Mouse (Mus musculus): ENCODE data around the gene Stom. TPM values are rescaled to one million over a fixed set of nuclear protein-coding genes. Genes with fewer than 3 reads are reported as not detected.

The Stom gene
- total and polyA plus RNA-seq, 2 experiments = 34.2 to 42.4 TPM

GRCm38 (mm10) chr2:35367629-35368028 is 30.9 kb upstream of the Stom start, which contains the start of gene 4930568D16Rik:
4930568D16Rik (minus strand) TSS chr2:35367729.
- H3K79me2 ChIP-seq (ENCODE audit: control insufficient read depth, insufficient read depth, low read length) = no peaks in the 10 kb centered on the region
- H3K27ac ChIP-seq (replicated peaks; ENCODE audit: insufficient read depth, low read depth, low read length) = no peak within 1 kb of the TSS
- H3K4me1 ChIP-seq (ENCODE audit: control insufficient read depth, insufficient read depth, low read length) = no peaks in the 10 kb centered on the region
- no peak within 1 kb of the TSS for H3K4me3 ChIP-seq (ENCODE audit: insufficient read depth, low read depth, low read length)
- no peak within 1 kb of the TSS for H3K9ac ChIP-seq (ENCODE audit: low read depth, low read length)
- 71% methylated on average over 2 of the region's 2 CpGs for WGBS
- no peaks in the 10 kb centered on the region for H3K27me3 ChIP-seq (ENCODE audit: control insufficient read depth, insufficient read depth, low read length)
- TF ChIP-seq CTCF (IDR thresholded peaks at IDR 0.05; ENCODE audit: low read depth, low read length) (no peak), POLR2A (IDR thresholded peaks at IDR 0.05; ENCODE audit: extremely low read depth, insufficient read depth, low read length) (no peak)
- DNase-seq (ENCODE audit: extremely low read depth, low read depth, low spot score) = no peak
- H3K36me3 ChIP-seq (ENCODE audit: control insufficient read depth, insufficient read depth, low read length) = no peaks in the 10 kb centered on the region

- no peak overlapping the region for H3K9ac ChIP-seq (ENCODE audit: low read depth, low read length)
- TF ChIP-seq CTCF (IDR thresholded peaks at IDR 0.05; ENCODE audit: low read depth, low read length) (peak; percentile 62), POLR2A (IDR thresholded peaks at IDR 0.05; ENCODE audit: extremely low read depth, insufficient read depth, low read length) (no peak)
- H3K36me3 ChIP-seq (ENCODE audit: control insufficient read depth, insufficient read depth, low read length) = no peaks in the 10 kb centered on the region
- WGBS = 38% methylated on average over 5 of the region's 5 CpGs
- no peaks in the 10 kb centered on the region for H3K4me1 ChIP-seq (ENCODE audit: control insufficient read depth, insufficient read depth, low read length)
- no peak overlapping the region for H3K4me3 ChIP-seq (ENCODE audit: insufficient read depth, low read depth, low read length)
- no peaks in the 10 kb centered on the region for H3K27me3 ChIP-seq (ENCODE audit: control insufficient read depth, insufficient read depth, low read length)
- no peak overlapping the region for H3K27ac ChIP-seq (replicated peaks; ENCODE audit: insufficient read depth, low read depth, low read length)
- H3K79me2 ChIP-seq (ENCODE audit: control insufficient read depth, insufficient read depth, low read length) = no peaks in the 10 kb centered on the region
- peak; percentile 76 for DNase-seq (ENCODE audit: extremely low read depth, low read depth, low spot score)
These were observed 12.4 kb upstream of the Stom start for GRCm38 (mm10) chr2:35349184-35349583.

- 62% methylated on average over 2 of the region's 2 CpGs for WGBS
These were observed 9.2 kb upstream of the Stom start for GRCm38 (mm10) chr2:35345984-35346383.

GRCm38 (mm10) chr2:35342605-35343004 is 5.8 kb upstream of the Stom start:
- Histone ChIP-seq H3K36me3 (ENCODE audit: control insufficient read depth, insufficient read depth, low read length) (no peaks in the 10 kb centered on the region), H3K4me1 (ENCODE audit: control insufficient read depth, insufficient read depth, low read length) (peaks cover 4% of the 10 kb centered on the region; the same call in 1 of the 2 replicates), H3K27me3 (ENCODE audit: control insufficient read depth, insufficient read depth, low read length) (no peaks in the 10 kb centered on the region), H3K9ac (ENCODE audit: low read depth, low read length) (no peak overlapping the region), H3K4me3 (ENCODE audit: insufficient read depth, low read depth, low read length) (no peak overlapping the region), H3K27ac (replicated peaks; ENCODE audit: insufficient read depth, low read depth, low read length) (no peak overlapping the region), H3K79me2 (ENCODE audit: control insufficient read depth, insufficient read depth, low read length) (no peaks in the 10 kb centered on the region)
- 47% methylated on average over 3 of the region's 3 CpGs for WGBS
- peak; percentile 35 for DNase-seq (ENCODE audit: extremely low read depth, low read depth, low spot score)
- TF ChIP-seq CTCF (IDR thresholded peaks at IDR 0.05; ENCODE audit: low read depth, low read length) (no peak), POLR2A (IDR thresholded peaks at IDR 0.05; ENCODE audit: extremely low read depth, insufficient read depth, low read length) (no peak)

More at GRCm38 (mm10) chr2:35345984-35346383, 9.2 kb upstream of the Stom start:
- H3K27me3 ChIP-seq (ENCODE audit: control insufficient read depth, insufficient read depth, low read length) = no peaks in the 10 kb centered on the region
- H3K4me3 ChIP-seq (ENCODE audit: insufficient read depth, low read depth, low read length) = no peak overlapping the region
- peak; percentile 7 for DNase-seq (ENCODE audit: extremely low read depth, low read depth, low spot score)
- no peaks in the 10 kb centered on the region for H3K4me1 ChIP-seq (ENCODE audit: control insufficient read depth, insufficient read depth, low read length)
- no peaks in the 10 kb centered on the region for H3K36me3 ChIP-seq (ENCODE audit: control insufficient read depth, insufficient read depth, low read length)
- no peaks in the 10 kb centered on the region for H3K79me2 ChIP-seq (ENCODE audit: control insufficient read depth, insufficient read depth, low read length)
- no peak overlapping the region for H3K9ac ChIP-seq (ENCODE audit: low read depth, low read length)
- H3K27ac ChIP-seq (replicated peaks; ENCODE audit: insufficient read depth, low read depth, low read length) = no peak overlapping the region
- TF ChIP-seq CTCF (IDR thresholded peaks at IDR 0.05; ENCODE audit: low read depth, low read length) (no peak), POLR2A (IDR thresholded peaks at IDR 0.05; ENCODE audit: extremely low read depth, insufficient read depth, low read length) (no peak)

- TF ChIP-seq POLR2A (IDR thresholded peaks at IDR 0.05; ENCODE audit: extremely low read depth, insufficient read depth, low read length) (no peak), CTCF (IDR thresholded peaks at IDR 0.05; ENCODE audit: low read depth, low read length) (no peak)
- peak; percentile 92 for DNase-seq (ENCODE audit: extremely low read depth, low read depth, low spot score)
These were observed 1.9 kb upstream of the Stom start for GRCm38 (mm10) chr2:35338707-35339106.

GRCm38 (mm10) chr2:35338036-35338435 is 1.3 kb upstream of the Stom start:
- DNase-seq (ENCODE audit: extremely low read depth, low read depth, low spot score) = no peak
- TF ChIP-seq CTCF (IDR thresholded peaks at IDR 0.05; ENCODE audit: low read depth, low read length) = no peak
- TF ChIP-seq POLR2A (IDR thresholded peaks at IDR 0.05; ENCODE audit: extremely low read depth, insufficient read depth, low read length) = no peak
- H3K79me2 ChIP-seq (ENCODE audit: control insufficient read depth, insufficient read depth, low read length) = no peaks in the 10 kb centered on the region; the same call in 1 of the 2 replicates
- H3K4me3 ChIP-seq (ENCODE audit: insufficient read depth, low read depth, low read length) = no peak overlapping the region
- H3K27me3 ChIP-seq (ENCODE audit: control insufficient read depth, insufficient read depth, low read length) = no peaks in the 10 kb centered on the region
- H3K9ac ChIP-seq (ENCODE audit: low read depth, low read length) = no peak overlapping the region
- no peaks in the 10 kb centered on the region for H3K36me3 ChIP-seq (ENCODE audit: control insufficient read depth, insufficient read depth, low read length)
- H3K27ac ChIP-seq (replicated peaks; ENCODE audit: insufficient read depth, low read depth, low read length) = peak overlapping the region; percentile 83
- 5% methylated on average over 1 of the region's 1 CpGs for WGBS
- H3K4me1 ChIP-seq (ENCODE audit: control insufficient read depth, insufficient read depth, low read length) = peaks cover 11% of the 10 kb centered on the region; the same call in 1 of the 2 replicates

More at GRCm38 (mm10) chr2:35338707-35339106, 1.9 kb upstream of the Stom start:
- Histone ChIP-seq H3K27ac (replicated peaks; ENCODE audit: insufficient read depth, low read depth, low read length) (peak overlapping the region; percentile 83), H3K27me3 (ENCODE audit: control insufficient read depth, insufficient read depth, low read length) (no peaks in the 10 kb centered on the region), H3K4me3 (ENCODE audit: insufficient read depth, low read depth, low read length) (no peak overlapping the region), H3K9ac (ENCODE audit: low read depth, low read length) (no peak overlapping the region), H3K36me3 (ENCODE audit: control insufficient read depth, insufficient read depth, low read length) (no peaks in the 10 kb centered on the region), H3K4me1 (ENCODE audit: control insufficient read depth, insufficient read depth, low read length) (peaks cover 11% of the 10 kb centered on the region; the same call in 1 of the 2 replicates), H3K79me2 (ENCODE audit: control insufficient read depth, insufficient read depth, low read length) (no peaks in the 10 kb centered on the region; the same call in 1 of the 2 replicates)
- WGBS = 6% methylated on average over 6 of the region's 6 CpGs
